In the genomic region with DNA sequence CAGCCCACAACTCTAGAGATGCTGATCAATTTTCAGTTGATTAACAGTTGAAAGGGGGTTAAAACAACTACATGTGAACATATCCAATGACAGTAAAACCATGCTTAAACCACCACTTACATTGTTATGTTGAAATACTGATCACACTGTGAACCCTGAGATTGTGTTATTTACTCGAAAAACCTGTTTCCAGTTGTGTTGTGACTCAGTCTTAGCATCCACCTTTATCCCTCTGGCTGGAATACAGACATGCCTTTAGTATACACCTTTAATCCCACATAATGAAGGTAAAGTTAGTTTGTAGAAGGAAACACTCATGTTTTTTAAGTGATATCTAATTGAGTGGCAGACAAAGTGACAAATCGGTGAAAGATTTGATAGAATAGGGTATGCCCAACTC, we compare ENCODE assay signal across 25 mouse cellular contexts.
"Had no signal": no experiment of that assay in that cellular context is flagged by ENCODE, and none has a peak within 500 bp of the region (broad histone marks: within the 10 kb centered on the region; RNA-seq: fewer than 3 reads in every experiment).

No protein-coding gene starts in this region.

- H3K4me2 ChIP-seq: heart, embryonic 11.5 days; heart, embryonic 13.5 days; heart, embryonic 15.5 days; hindbrain, embryonic 13.5 days; hindbrain, embryonic 15.5 days; kidney, embryonic 15.5 days; limb, embryonic 13.5 days; limb, embryonic 15.5 days; liver, embryonic 12.5 days had no signal

- H3K27ac ChIP-seq: heart, adult 2 months; heart, embryonic 13.5 days; heart, embryonic 15.5 days; hindbrain, embryonic 13.5 days; hindbrain, postnatal 0 days; kidney, embryonic 15.5 days; kidney, postnatal 0 days; limb, embryonic 13.5 days; liver, embryonic 12.5 days; liver, embryonic 14.5 days had no signal

- H3K4me3 ChIP-seq: heart, adult 2 months; heart, embryonic 13.5 days; heart, embryonic 15.5 days; hindbrain, embryonic 13.5 days; hindbrain, embryonic 15.5 days; kidney, embryonic 15.5 days; limb, embryonic 13.5 days; limb, embryonic 15.5 days; liver, embryonic 12.5 days had no signal

- H3K4me1 ChIP-seq: kidney, embryonic 15.5 days; limb, embryonic 13.5 days; limb, embryonic 15.5 days had no signal

- H3K9ac ChIP-seq: heart, embryonic 13.5 days; heart, embryonic 15.5 days; hindbrain, embryonic 13.5 days; hindbrain, embryonic 15.5 days; kidney, embryonic 15.5 days; limb, embryonic 13.5 days; limb, embryonic 15.5 days; liver, embryonic 12.5 days; liver, embryonic 14.5 days had no signal

- ATAC-seq: hindbrain, postnatal 0 days; liver, embryonic 12.5 days had no signal

- DNase-seq: gastrocnemius, postnatal 10 days; gastrocnemius, postnatal 36 days; heart, adult 2 months; heart, postnatal 14 days; heart, postnatal 36 days; kidney, adult 11 months; kidney, adult 2 months; kidney, adult 9 months; kidney, postnatal 14 days; kidney, postnatal 36 days; layer of hippocampus, adult 9-11 months; layer of hippocampus, postnatal 36 days; left cerebral cortex, postnatal 4 days had no signal

- H3K36me3 ChIP-seq: heart, embryonic 15.5 days; hindbrain, embryonic 15.5 days; limb, embryonic 15.5 days; liver, embryonic 12.5 days had no signal

- H3K27me3 ChIP-seq: heart, embryonic 13.5 days; heart, embryonic 15.5 days; hindbrain, embryonic 13.5 days; hindbrain, embryonic 15.5 days; kidney, embryonic 15.5 days; limb, embryonic 13.5 days; limb, embryonic 15.5 days; liver, embryonic 12.5 days had no signal

- H3K9me3 ChIP-seq: heart, embryonic 13.5 days; heart, embryonic 15.5 days; hindbrain, embryonic 13.5 days; hindbrain, embryonic 15.5 days; kidney, embryonic 15.5 days; limb, embryonic 13.5 days; limb, embryonic 15.5 days; liver, embryonic 12.5 days had no signal
